Mouse (Mus musculus) embryonic facial prominence, embryonic 15.5 days (tissue): ENCODE measurements around the gene Nckap1l. TPM values are rescaled to one million over a fixed set of nuclear protein-coding genes. Genes with fewer than 3 reads are reported as not detected.
"Not testable (repeated sequence)": the region's sequence is repeated elsewhere in the genome, so short reads cannot be mapped to it uniquely, and the experiment has no call there.

ENCODE experiments used
- ATAC-seq: fragments of 200-750 bp; cut with Nextera tagmentation; 2 replicates; pipeline ENCODE4 v1.8.0; 2017; ENCODE audit warnings: low read depth, moderate TSS enrichment; ENCODE audit not compliant: insufficient number of reproducible peaks, low FRiP score, low TSS enrichment
- H3K27ac ChIP-seq: fragments of 300-500 bp; sonication (generic); replicated peaks from 2 replicates; pipeline ENCODE4 v1.5.1; 2015; ENCODE audit warnings: mild to moderate bottlenecking, inconsistent platforms
- H3K27me3 ChIP-seq: fragments of 300-500 bp; sonication (generic); 2 replicates; pipeline ENCODE4 v1.6.1; 2015; ENCODE audit warnings: inconsistent platforms
- H3K36me3 ChIP-seq: fragments of 300-500 bp; sonication (generic); 2 replicates; pipeline ENCODE4 v1.6.1; 2015; ENCODE audit warnings: mild to moderate bottlenecking, inconsistent platforms
- H3K4me1 ChIP-seq: fragments of 300-500 bp; sonication (generic); 2 replicates; pipeline ENCODE4 v1.6.1; 2015; ENCODE audit warnings: inconsistent platforms
- H3K4me2 ChIP-seq: fragments of 300-500 bp; sonication (generic); replicated peaks from 2 replicates; pipeline ENCODE4 v1.6.1; 2015; ENCODE audit warnings: mild to moderate bottlenecking, inconsistent platforms
- H3K4me3 ChIP-seq: fragments of 300-500 bp; sonication (generic); replicated peaks from 2 replicates; pipeline ENCODE4 v1.5.1; 2015; ENCODE audit warnings: mild to moderate bottlenecking, inconsistent platforms
- H3K9ac ChIP-seq: fragments of 300-500 bp; sonication (generic); 2 replicates; pipeline ENCODE4 v1.6.1; 2015; ENCODE audit warnings: inconsistent platforms
- H3K9me3 ChIP-seq: fragments of 300-500 bp; sonication (generic); replicated peaks from 2 replicates; pipeline ENCODE4 v1.6.1; 2016; ENCODE audit warnings: inconsistent platforms
- WGBS: fragments of 180-500 bp; shearing (Covaris S2); methylation state at CpG from one replicate; pipeline ENCODE4 v1.1.7; 2015; 5-methylcytosine and 5-hydroxymethylcytosine counted together
- polyA plus RNA-seq: library from polyadenylated mRNA; unstranded; fragments of >200 nt; fragmentation: Nextera tagmentation; extraction: Ambion mirVana; gene quantifications from 2 replicates; pipeline ENCODE4 v1.2.1, GENCODE M21; 2015

Nckap1l gene
- 3.9 and 4.9 TPM in 2 replicates for polyA plus RNA-seq

- H3K27ac ChIP-seq = no peak within 1 kb of the TSS
- no peaks in the 10 kb centered on the region for H3K27me3 ChIP-seq
- H3K9ac ChIP-seq = no peak within 1 kb of the TSS
- WGBS = 86% methylated on average over 13 of the region's 13 CpGs
- no peaks in the 10 kb centered on the region for H3K9me3 ChIP-seq
- no peak within 1 kb of the TSS for H3K4me2 ChIP-seq
- H3K4me1 ChIP-seq = no peaks in the 10 kb centered on the region
- no peaks in the 10 kb centered on the region for H3K36me3 ChIP-seq
- no peak within 1 kb of the TSS for H3K4me3 ChIP-seq
- ATAC-seq = no peak
These were observed at the start of gene Nckap1l for GRCm38 (mm10) chr15:103453551-103454218. Gene Nckap1l, plus strand, starts transcription at chr15:103453794.

GRCm38 (mm10) chr15:103405586-103405985, 48.0 kb upstream of the Nckap1l start:
- H3K4me1 ChIP-seq, H3K9me3 ChIP-seq, H3K36me3 ChIP-seq, ATAC-seq, H3K27ac ChIP-seq, H3K9ac ChIP-seq, H3K4me3 ChIP-seq, H3K4me2 ChIP-seq, H3K27me3 ChIP-seq: not testable (repeated sequence)
- 86% methylated on average over 3 of the region's 3 CpGs for whole genome bisulfite sequencing

GRCm38 (mm10) chr15:103427017-103427416, 26.6 kb upstream of the Nckap1l start:
- Histone ChIP-seq H3K27ac (no peak overlapping the region), H3K9me3 (no peaks in the 10 kb centered on the region), H3K4me1 (no peaks in the 10 kb centered on the region), H3K36me3 (no peaks in the 10 kb centered on the region), H3K27me3 (no peaks in the 10 kb centered on the region), H3K4me2 (no peak overlapping the region), H3K9ac (no peak overlapping the region), H3K4me3 (no peak overlapping the region)
- WGBS = 28% methylated on average over 2 of the region's 2 CpGs
- ATAC-seq = no peak

- H3K4me3 ChIP-seq = no peak within 1 kb of the TSS
These were observed 23.4 kb upstream of the Nckap1l start, which contains the start of gene Gtsf1 for GRCm38 (mm10) chr15:103430241-103430640. Gene Gtsf1, minus strand, starts transcription at chr15:103430470.

GRCm38 (mm10) chr15:103445966-103446365, 7.6 kb upstream of the Nckap1l start:
- not testable (repeated sequence) for H3K4me3 ChIP-seq, H3K4me2 ChIP-seq, H3K27ac ChIP-seq, H3K4me1 ChIP-seq, H3K27me3 ChIP-seq, ATAC-seq, H3K9me3 ChIP-seq, H3K9ac ChIP-seq, H3K36me3 ChIP-seq
- 84% methylated on average over 4 of the region's 4 CpGs for WGBS

More at GRCm38 (mm10) chr15:103430241-103430640, 23.4 kb upstream of the Nckap1l start, which contains the start of gene Gtsf1:
- no peak within 1 kb of the TSS for H3K4me2 ChIP-seq
- no peaks in the 10 kb centered on the region for H3K27me3 ChIP-seq
- WGBS = 90% methylated on average over 16 of the region's 16 CpGs
- no peaks in the 10 kb centered on the region for H3K9me3 ChIP-seq
- no peak for ATAC-seq
- H3K27ac ChIP-seq = no peak within 1 kb of the TSS
- H3K9ac ChIP-seq = no peak within 1 kb of the TSS
- no peaks in the 10 kb centered on the region for H3K36me3 ChIP-seq
- H3K4me1 ChIP-seq = no peaks in the 10 kb centered on the region

GRCm38 (mm10) chr15:103448369-103448768, 5.2 kb upstream of the Nckap1l start, which contains the start of gene Gtsf2:
Gene Gtsf2, minus strand, starts transcription at chr15:103448469.
- H3K36me3 ChIP-seq = no peaks in the 10 kb centered on the region
- H3K27ac ChIP-seq = no peak within 1 kb of the TSS
- ATAC-seq = no peak
- H3K27me3 ChIP-seq = no peaks in the 10 kb centered on the region
- H3K9ac ChIP-seq = no peak within 1 kb of the TSS
- no peak within 1 kb of the TSS for H3K4me2 ChIP-seq
- H3K9me3 ChIP-seq = no peaks in the 10 kb centered on the region
- H3K4me1 ChIP-seq = no peaks in the 10 kb centered on the region
- H3K4me3 ChIP-seq = no peak within 1 kb of the TSS
- WGBS = 35% methylated on average over 3 of the region's 3 CpGs

- H3K9ac ChIP-seq = no peak overlapping the region
- ATAC-seq = no peak
- no peak overlapping the region for H3K4me3 ChIP-seq
- H3K4me2 ChIP-seq = no peak overlapping the region
- H3K27ac ChIP-seq = no peak overlapping the region
- H3K36me3 ChIP-seq = no peaks in the 10 kb centered on the region
- H3K4me1 ChIP-seq = no peaks in the 10 kb centered on the region
- 76% methylated on average over 6 of the region's 6 CpGs for WGBS
- no peaks in the 10 kb centered on the region for H3K9me3 ChIP-seq
- H3K27me3 ChIP-seq = no peaks in the 10 kb centered on the region
These were observed 855 bp downstream of the Nckap1l start for GRCm38 (mm10) chr15:103454449-103454848.

GRCm38 (mm10) chr15:103462539-103463261, 9.1 kb downstream of the Nckap1l start:
- no peak for ATAC-seq
- 55% methylated on average over 7 of the region's 7 CpGs for WGBS
- H3K27ac ChIP-seq = no peak overlapping the region
- no peak overlapping the region for H3K9ac ChIP-seq
- H3K9me3 ChIP-seq = no peaks in the 10 kb centered on the region
- H3K27me3 ChIP-seq = no peaks in the 10 kb centered on the region
- no peaks in the 10 kb centered on the region for H3K36me3 ChIP-seq
- no peak overlapping the region for H3K4me2 ChIP-seq
- no peak overlapping the region for H3K4me3 ChIP-seq
- no peaks in the 10 kb centered on the region for H3K4me1 ChIP-seq

GRCm38 (mm10) chr15:103471488-103472194, 18.0 kb downstream of the Nckap1l start:
- Histone ChIP-seq H3K36me3 (no peaks in the 10 kb centered on the region), H3K9me3 (no peaks in the 10 kb centered on the region), H3K4me2 (no peak overlapping the region), H3K27me3 (no peaks in the 10 kb centered on the region; the same call in 1 of the 2 replicates), H3K27ac (no peak overlapping the region), H3K4me1 (no peaks in the 10 kb centered on the region), H3K4me3 (no peak overlapping the region), H3K9ac (no peak overlapping the region)
- 71% methylated on average over 7 of the region's 7 CpGs for WGBS
- ATAC-seq = no peak

- H3K9me3 ChIP-seq = no peaks in the 10 kb centered on the region
- ATAC-seq = peak; percentile 70; the same call in 1 of the 2 replicates
- WGBS = 33% methylated on average over 3 of the region's 3 CpGs
These were observed 18.7 kb downstream of the Nckap1l start for GRCm38 (mm10) chr15:103472265-103472664.

GRCm38 (mm10) chr15:103473182-103473581, 19.6 kb downstream of the Nckap1l start:
- no peaks in the 10 kb centered on the region for H3K36me3 ChIP-seq
- H3K27me3 ChIP-seq = no peaks in the 10 kb centered on the region; the same call in 1 of the 2 replicates
- H3K4me2 ChIP-seq = no peak overlapping the region
- H3K9me3 ChIP-seq = no peaks in the 10 kb centered on the region
- no peak overlapping the region for H3K27ac ChIP-seq
- no peak for ATAC-seq
- no peak overlapping the region for H3K9ac ChIP-seq
- WGBS = 84% methylated on average over 7 of the region's 7 CpGs
- no peak overlapping the region for H3K4me3 ChIP-seq
- no peaks in the 10 kb centered on the region for H3K4me1 ChIP-seq

More at GRCm38 (mm10) chr15:103472265-103472664, 18.7 kb downstream of the Nckap1l start:
- Histone ChIP-seq H3K9ac (no peak overlapping the region), H3K27me3 (no peaks in the 10 kb centered on the region; the same call in 1 of the 2 replicates), H3K4me3 (no peak overlapping the region), H3K4me1 (no peaks in the 10 kb centered on the region), H3K4me2 (no peak overlapping the region), H3K27ac (no peak overlapping the region), H3K36me3 (no peaks in the 10 kb centered on the region)
